Mouse (Mus musculus) myocyte (in vitro differentiated cells): ENCODE measurements around the gene Palm3.

Source experiments
- MAX ChIP-seq: IDR thresholded peaks from one replicate; pipeline ENCODE4 v1.6.1; 2011; ENCODE audit warnings: low read depth, mild to moderate bottlenecking, control low read depth
- POLR2A ChIP-seq: IDR thresholded peaks from one replicate; pipeline ENCODE4 v1.6.1; 2011; ENCODE audit warnings: low read depth, mild to moderate bottlenecking, control low read depth, moderate library complexity; ENCODE audit not compliant: insufficient read length
- REST ChIP-seq: IDR thresholded peaks from one replicate; pipeline ENCODE4 v1.6.1; 2011; ENCODE audit warnings: mild to moderate bottlenecking, control low read depth, moderate library complexity; ENCODE audit not compliant: insufficient read depth, insufficient read length
- TCF3 ChIP-seq: IDR thresholded peaks from one replicate; pipeline ENCODE4 v1.6.1; 2011; ENCODE audit warnings: low read depth, control low read depth; ENCODE audit not compliant: insufficient read length
- USF1 ChIP-seq: IDR thresholded peaks from one replicate; pipeline ENCODE4 v1.6.1; 2011; ENCODE audit warnings: low read depth, mild to moderate bottlenecking, control low read depth, moderate library complexity

DNA sequence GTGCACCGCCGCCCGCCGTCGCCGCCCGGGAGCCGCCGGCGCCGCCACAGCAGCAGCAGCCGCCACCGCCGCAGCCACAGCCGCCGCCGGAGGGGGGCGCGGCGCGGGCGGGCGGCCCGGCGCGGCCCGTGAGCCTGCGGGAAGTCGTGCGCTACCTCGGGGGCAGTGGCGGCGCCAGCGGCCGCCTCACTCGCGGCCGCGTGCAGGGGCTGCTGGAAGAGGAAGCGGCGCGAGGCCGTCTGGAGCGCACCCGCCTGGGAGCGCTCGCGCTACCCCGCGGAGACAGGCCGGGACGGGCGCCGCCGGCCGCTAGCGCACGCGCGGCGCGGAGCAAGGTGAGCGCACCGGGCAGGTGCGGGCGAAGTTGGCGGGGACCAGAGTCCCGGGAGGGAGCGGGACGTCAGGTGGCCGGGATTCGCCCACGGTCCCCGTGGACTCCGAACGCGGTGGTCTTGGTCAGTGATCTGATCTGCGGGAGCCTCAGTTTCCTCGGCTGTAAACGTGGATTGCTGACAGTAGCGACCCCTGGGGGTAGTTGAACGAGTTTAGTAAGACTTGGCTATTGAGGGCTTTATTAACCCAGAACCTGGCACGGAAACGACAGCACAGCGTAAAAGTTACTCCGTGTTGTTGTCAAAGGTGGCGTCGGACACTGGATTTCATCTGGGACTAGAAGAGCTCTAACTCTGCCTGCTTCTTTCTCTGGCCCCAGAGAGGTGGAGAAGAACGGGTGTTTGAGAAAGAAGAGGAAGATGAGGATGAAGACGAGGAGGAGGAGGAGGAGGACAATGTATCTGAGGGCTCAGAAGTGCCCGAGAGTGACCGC lies 22.8 kb upstream of the Palm3 start:
- TF ChIP-seq POLR2A (peak; percentile 35), MAX (no peak), USF1 (no peak), REST (no peak), TCF3 (no peak)
